Mouse (Mus musculus) small intestine, adult 2 months (tissue): ENCODE measurements at regions not wholly inside any gene's neighbourhood (a gene's known extent, or its start where the extent isn't known, plus 50 kb on each side); places are given as distances from the start of the nearest gene placed in this dataset.

Experiments used
- CTCF ChIP-seq: fragments of 200-500 bp; IDR thresholded peaks from 2 replicates; pipeline ENCODE4 v1.5.1; 2012; ENCODE audit warnings: low read depth, mild to moderate bottlenecking, control low read depth, inconsistent platforms, low read length, moderate library complexity, mixed read lengths; ENCODE audit not compliant: insufficient replicate concordance, insufficient read length; ENCODE audit errors: extremely low read depth
- POLR2A ChIP-seq: fragments of 200-500 bp; IDR thresholded peaks from 2 replicates; pipeline ENCODE4 v1.6.1; 2012; ENCODE audit warnings: low read depth, mild to moderate bottlenecking, control low read depth, inconsistent platforms, low read length, moderate library complexity

DNA sequence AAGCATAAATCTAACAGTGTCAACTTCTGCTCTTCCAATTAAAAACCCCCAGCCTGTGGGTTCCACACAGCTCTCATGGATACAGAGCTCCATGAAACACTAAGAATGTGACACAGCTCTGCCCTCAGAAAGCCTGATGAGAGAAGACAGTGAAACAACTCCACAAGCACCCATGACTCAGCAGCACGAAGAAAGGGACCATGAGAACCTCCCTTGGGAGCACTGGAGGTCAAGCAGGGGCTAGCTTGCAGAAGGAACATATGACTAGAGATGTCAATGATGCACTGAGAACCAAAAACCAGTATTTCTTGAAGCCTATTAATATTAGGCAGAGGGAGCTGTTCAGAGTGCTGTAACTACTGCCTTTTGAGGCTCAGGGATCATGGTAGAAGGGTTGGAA lies 59.0 kb upstream of the Fam78b start:
- TF ChIP-seq CTCF (no peak), POLR2A (no peak)
